12 mouse cellular contexts compared by ENCODE assay signal in the genomic region with DNA sequence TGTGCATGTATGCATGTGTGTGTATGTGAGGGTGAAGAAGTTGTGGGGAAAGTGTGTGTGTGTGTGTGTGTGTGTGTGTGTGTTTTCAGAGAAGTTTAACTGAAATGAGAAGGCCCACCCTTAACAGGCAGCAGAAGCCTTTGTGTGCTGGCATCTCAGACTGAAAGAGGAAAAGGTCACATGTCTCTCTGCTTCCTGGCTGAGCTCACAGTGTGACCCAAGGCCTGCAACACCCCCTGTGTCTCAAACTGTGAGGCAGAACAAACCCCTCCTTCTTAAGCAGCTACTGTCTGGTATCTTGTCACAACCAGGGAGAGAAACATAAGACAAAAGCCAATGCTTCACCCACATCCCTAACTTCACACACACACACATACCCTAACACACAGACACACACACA. TPM values are rescaled to one million over a fixed set of nuclear protein-coding genes. Genes with fewer than 3 reads are reported as not detected.
DNase-seq lines count a peak whose midpoint lies in the region; ATAC-seq and TF ChIP-seq lines count a peak whose summit lies in the region.
"Had no signal": no experiment of that assay in that cellular context is flagged by ENCODE, and none has a peak within 500 bp of the region (broad histone marks: within the 10 kb centered on the region; RNA-seq: fewer than 3 reads in every experiment).

No protein-coding gene starts in this region.

- TF ChIP-seq POLR2A in small intestine, adult 2 months (IDR thresholded peaks at IDR 0.05; ENCODE audit: low read depth, low read length), result no peak

- peak overlapping the region; percentile 37; the same call in 1 of the 2 replicates for H3K9ac ChIP-seq in heart, embryonic 13.5 days
- no peak overlapping the region for H3K9ac ChIP-seq in heart, postnatal 0 days (replicated peaks; ENCODE audit: low read depth, low read length)
- H3K9ac ChIP-seq: forebrain, embryonic 15.5 days had no signal

- H3K9me3 ChIP-seq in heart, embryonic 13.5 days, result peaks cover 4% of the 10 kb centered on the region; the same call in 1 of the 2 replicates
- H3K9me3 ChIP-seq in megakaryocyte, embryonic 14.5 days, result peaks cover 5% of the 10 kb centered on the region
- no peaks in the 10 kb centered on the region for H3K9me3 ChIP-seq in heart, postnatal 0 days (replicated peaks; ENCODE audit: control insufficient read depth, low read length)
- H3K9me3 ChIP-seq: forebrain, embryonic 15.5 days had no signal

- no peak overlapping the region for H3K4me2 ChIP-seq in heart, embryonic 13.5 days
- no peak overlapping the region for H3K4me2 ChIP-seq in heart, postnatal 0 days (ENCODE audit: low read depth, low read length)
- H3K4me2 ChIP-seq: forebrain, embryonic 15.5 days had no signal

- H3K4me1 ChIP-seq in heart, embryonic 13.5 days, result peaks cover 55% of the 10 kb centered on the region
- peaks cover 51% of the 10 kb centered on the region for H3K4me1 ChIP-seq in megakaryocyte, embryonic 14.5 days
- peaks cover 22% of the 10 kb centered on the region for H3K4me1 ChIP-seq in heart, postnatal 0 days (ENCODE audit: control insufficient read depth, insufficient read depth)
- H3K4me1 ChIP-seq in small intestine, adult 2 months (ENCODE audit: control insufficient read depth, insufficient read depth, insufficient read length, low read length), result peaks cover 4% of the 10 kb centered on the region; the same call in 1 of the 2 replicates
- H3K4me1 ChIP-seq: forebrain, embryonic 15.5 days had no signal

- no peaks in the 10 kb centered on the region for H3K27me3 ChIP-seq in heart, embryonic 13.5 days (replicated peaks)
- H3K27me3 ChIP-seq in megakaryocyte, embryonic 14.5 days (replicated peaks), result peaks cover 28% of the 10 kb centered on the region
- peaks cover 3% of the 10 kb centered on the region; the same call in 1 of the 2 replicates for H3K27me3 ChIP-seq in heart, postnatal 0 days (ENCODE audit: control insufficient read depth, insufficient read depth, low read length)
- no peaks in the 10 kb centered on the region for H3K27me3 ChIP-seq in small intestine, adult 2 months (ENCODE audit: control insufficient read depth, insufficient read depth, low read length)
- H3K27me3 ChIP-seq: forebrain, embryonic 15.5 days had no signal

- H3K27ac ChIP-seq in heart, embryonic 13.5 days (replicated peaks), result peak overlapping the region; percentile 91
- H3K27ac ChIP-seq in heart, postnatal 0 days (ENCODE audit: low read depth), result peak overlapping the region; percentile 80
- H3K27ac ChIP-seq in small intestine, adult 2 months (ENCODE audit: insufficient read depth, low read depth, low read length), result peak overlapping the region; percentile 70
- H3K27ac ChIP-seq in left cerebral cortex, adult 2 months, result no peak overlapping the region
- H3K27ac ChIP-seq: forebrain, embryonic 15.5 days had no signal

- intact Hi-C loops in left cerebral cortex, adult 2 months (cut with DNase I), result loop anchor here (2.0 kb wide), 1 partner anchor 26 kb away; no protein-coding TSS in a partner anchor

- no peak for TF ChIP-seq EP300 in heart, postnatal 0 days (IDR thresholded peaks at IDR 0.05; ENCODE audit: low read depth)

- no peak for ATAC-seq in heart, embryonic 13.5 days (ENCODE audit: extremely low read depth, insufficient number of reproducible peaks, low FRiP score, low TSS enrichment)
- ATAC-seq in megakaryocyte, adult 5-6 weeks (ENCODE audit: poor library complexity, severe bottlenecking), result no peak
- 0 out of 2 replicates have a peak, but pooled peaks have one; percentile 9 for ATAC-seq in heart, postnatal 0 days (ENCODE audit: insufficient read depth, low read depth)
- ATAC-seq: forebrain, embryonic 15.5 days had no signal

- H3K4me3 ChIP-seq in heart, embryonic 13.5 days, result no peak overlapping the region
- peak overlapping the region; percentile 33 for H3K4me3 ChIP-seq in megakaryocyte, embryonic 14.5 days (replicated peaks)
- H3K4me3 ChIP-seq in heart, postnatal 0 days (ENCODE audit: low read depth, low read length), result no peak overlapping the region
- H3K4me3 ChIP-seq in small intestine, adult 2 months (ENCODE audit: low read depth, low read length), result no peak overlapping the region
- no peak overlapping the region for H3K4me3 ChIP-seq in left cerebral cortex, adult 2 months
- H3K4me3 ChIP-seq: forebrain, embryonic 15.5 days had no signal

- DNase-seq in heart, adult 8-10 months (ENCODE audit: low spot score), result no peak
- DNase-seq in heart, postnatal 0 days (ENCODE audit: low spot score), result peak; percentile 52
- DNase-seq in left cerebral cortex, adult 2 months (ENCODE audit: extremely low spot score in 1 of 2, low spot score in 2 of 2), result no peak
- DNase-seq in cerebellum, adult 11-12 months, result no peak
- DNase-seq: cerebellum, adult 9-10 months; layer of hippocampus, adult 9-11 months; thymus, postnatal 25 days had no signal

- no peaks in the 10 kb centered on the region for H3K36me3 ChIP-seq in heart, embryonic 13.5 days
- no peaks in the 10 kb centered on the region for H3K36me3 ChIP-seq in megakaryocyte, embryonic 14.5 days (replicated peaks; ENCODE audit: low read length)
- no peaks in the 10 kb centered on the region for H3K36me3 ChIP-seq in heart, postnatal 0 days (replicated peaks; ENCODE audit: control insufficient read depth, insufficient read depth, low read length)
- no peaks in the 10 kb centered on the region for H3K36me3 ChIP-seq in small intestine, adult 2 months (ENCODE audit: control insufficient read depth, insufficient read depth, low read length)
- H3K36me3 ChIP-seq: forebrain, embryonic 15.5 days had no signal

- TF ChIP-seq CTCF in heart, postnatal 0 days (IDR thresholded peaks at IDR 0.05; ENCODE audit: low read depth), result no peak
- TF ChIP-seq CTCF in small intestine, adult 2 months (IDR thresholded peaks at IDR 0.05; ENCODE audit: extremely low read depth, insufficient read length, insufficient replicate concordance, low read depth, low read length), result no peak
- no peak for TF ChIP-seq CTCF in left cerebral cortex, adult 2 months (IDR thresholded peaks at IDR 0.05)

RNA-seq across cellular contexts. Expression of a gene that starts 31.0 kb away (rescaled TPM):
- 20.7 and 21.1 TPM in 2 replicates for polyA plus RNA-seq in heart, embryonic 13.5 days (2015; fragmentation: Nextera tagmentation; extraction: Ambion mirVana)
- 1 to 10 TPM; 2.5 to 4.3 (median 3.1) TPM for total RNA-seq in heart, adult 8-10 months (2022)
- 6.3 and 8.8 TPM in 2 replicates for polyA plus RNA-seq in megakaryocyte, embryonic 14.5 days (2012; ENCODE audit: insufficient read depth, low replicate concordance)
- total RNA-seq in megakaryocyte, adult 5-6 weeks (2015), result 5.6 and 6.4 TPM in 2 replicates
- 4.4 and 5.4 TPM in 2 replicates for total RNA-seq in megakaryocyte, adult 5-6 weeks (2017)
- 7.3 and 14.8 TPM in 2 replicates for total RNA-seq in heart, postnatal 0 days (2014; rRNA removed; ENCODE audit: low replicate concordance)
- 5.6 and 6.5 TPM in 2 replicates for polyA plus RNA-seq in heart, postnatal 0 days (2015; fragmentation: Nextera tagmentation; extraction: Ambion mirVana)
- polyA plus RNA-seq in small intestine, adult 2 months (2012; rRNA removed), result 43.2 and 82.9 TPM in 2 replicates
- 10 to 100 TPM; 13.8 to 14.1 TPM for total RNA-seq in left cerebral cortex, adult 2 months (2021)
